Mouse (Mus musculus) liver, postnatal 0 days (tissue): ENCODE measurements around the gene Nrbp1.

Source experiments
- CTCF ChIP-seq: sonication (generic); IDR thresholded peaks from 2 replicates; pipeline ENCODE4 v1.5.1; 2016; ENCODE audit warnings: antibody characterized with exemption, low read depth
- EP300 ChIP-seq: IDR thresholded peaks from 2 replicates; pipeline ENCODE4 v1.6.1; 2016; ENCODE audit warnings: antibody characterized with exemption, low read depth, mild to moderate bottlenecking

DNA sequence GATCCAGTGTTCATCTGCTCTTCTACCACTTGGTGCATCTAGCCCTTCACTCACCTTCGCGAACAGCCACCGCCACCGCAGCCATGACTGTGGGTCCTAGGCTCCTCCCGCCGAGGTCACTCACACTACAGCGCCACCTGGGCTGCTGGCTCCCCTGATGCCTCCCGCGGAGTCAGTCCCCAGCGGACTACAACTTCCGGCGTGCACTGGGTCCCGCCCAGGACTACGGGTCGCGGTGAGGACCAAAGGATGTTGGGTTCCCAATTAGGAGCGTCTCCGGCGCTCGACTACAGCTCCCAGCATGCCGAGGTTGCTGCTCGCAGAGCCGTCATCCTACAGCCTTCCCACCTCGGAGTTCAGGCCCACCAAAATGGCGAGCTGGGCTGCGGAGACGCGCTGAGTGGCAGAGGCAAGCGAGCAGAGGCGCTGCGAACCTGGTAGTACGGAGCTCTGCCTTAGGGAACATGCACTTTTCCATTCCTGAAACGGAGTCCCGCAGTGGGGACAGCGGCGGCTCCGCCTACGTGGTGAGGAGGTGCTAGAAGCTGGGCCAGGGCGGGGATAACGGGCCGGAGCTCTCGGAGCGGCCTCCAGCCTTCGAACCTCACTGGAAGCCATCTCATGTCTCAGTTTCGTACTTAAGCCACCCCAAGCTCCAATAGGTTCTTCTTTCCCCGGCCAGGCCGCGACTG, 47.6 kb upstream of the Nrbp1 start, which contains the start of the genes Snx17 and Eif2b4:
- TF ChIP-seq EP300 (peak; percentile 40; the same call in 1 of the 2 replicates), CTCF (peak; percentile 93)
